Mouse (Mus musculus) urinary bladder, postnatal 4 days (tissue): ENCODE results near the gene Tspan7.

Source experiments
- DNase-seq, 2 experiments: peaks; one replicate each; pipeline ENCODE4 v3.0.0; 2021 to 2022; ENCODE audit warnings: low spot score in 2 of 2

Tspan7 gene

DNA sequence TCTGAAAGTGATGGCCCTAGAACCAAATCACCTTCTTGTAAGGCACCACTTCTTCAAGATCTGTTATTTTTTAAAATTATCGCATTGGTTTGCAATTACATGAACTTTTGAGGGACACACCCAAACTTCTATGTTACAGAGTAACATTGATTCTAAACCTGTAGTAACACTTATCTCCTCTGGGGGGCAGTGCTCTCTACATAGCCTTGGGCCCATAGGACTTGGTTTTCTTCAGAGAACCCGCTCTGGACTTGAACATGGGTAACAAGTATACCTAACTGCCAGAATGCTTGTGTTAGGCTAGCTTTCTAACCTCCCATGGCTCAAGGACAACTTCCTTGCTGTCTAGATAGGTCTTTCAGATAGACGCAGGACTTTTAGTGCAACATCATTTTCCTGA lies 64.8 kb downstream of the Tspan7 start:
- no peak for DNase-seq

DNA sequence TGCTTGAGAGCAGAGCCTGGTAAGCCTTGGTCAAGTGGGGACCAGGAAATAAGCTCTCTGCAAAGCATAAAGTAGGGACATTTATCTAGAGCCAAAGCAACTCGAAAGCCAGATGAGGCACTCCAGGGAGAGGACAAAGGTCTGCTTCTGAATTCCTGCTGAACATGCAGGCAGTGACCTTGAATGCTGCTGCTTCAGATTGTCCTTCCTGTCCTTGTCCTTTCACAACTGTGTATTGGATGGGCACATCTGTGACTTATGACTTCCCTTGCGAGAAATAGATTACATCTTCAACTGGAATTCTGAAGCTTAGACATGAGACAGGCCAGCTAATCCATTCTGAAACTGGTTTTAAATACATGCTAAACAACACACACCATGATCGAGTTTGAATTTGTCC lies 71.9 kb downstream of the Tspan7 start:
- no peak for DNase-seq

DNA sequence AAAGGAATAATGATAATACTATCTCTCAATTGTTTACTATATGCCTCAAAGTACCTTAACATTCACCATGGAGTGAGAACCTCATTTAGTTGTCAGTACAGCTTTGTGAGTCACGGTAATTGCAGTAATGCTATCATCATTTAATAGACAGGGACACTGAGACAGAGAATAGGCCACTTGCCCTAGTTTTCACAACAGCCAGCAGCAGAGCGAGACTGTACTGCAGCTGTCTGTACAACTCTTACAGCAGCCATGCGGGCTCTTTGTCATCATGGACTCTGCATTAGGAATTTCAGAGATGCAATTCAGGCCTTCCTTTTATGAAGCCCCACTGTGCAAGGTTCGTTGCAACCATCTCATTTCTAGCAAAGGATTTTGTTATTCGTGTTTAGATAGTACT lies 72.6 kb downstream of the Tspan7 start:
- no peak for DNase-seq

DNA sequence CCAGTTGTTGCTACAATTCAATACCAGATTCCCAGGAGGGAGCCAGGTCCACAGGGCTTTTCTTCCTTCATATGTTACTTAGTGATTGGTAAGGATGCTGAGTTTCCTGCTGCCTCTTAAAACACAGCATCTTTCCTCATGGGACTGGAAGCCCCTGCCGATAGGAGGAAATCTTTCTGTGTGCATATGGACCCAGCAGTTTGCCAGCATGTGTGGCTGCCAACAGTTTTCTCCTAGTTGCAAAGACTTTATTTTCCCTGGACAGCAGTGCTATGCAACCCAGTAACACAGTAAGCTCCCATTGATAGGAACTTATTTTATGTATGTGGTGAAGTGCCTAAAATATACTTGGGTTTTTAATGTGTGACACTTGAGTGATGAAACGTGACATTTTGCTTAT lies 73.7 kb downstream of the Tspan7 start:
- DNase-seq, result no peak

DNA sequence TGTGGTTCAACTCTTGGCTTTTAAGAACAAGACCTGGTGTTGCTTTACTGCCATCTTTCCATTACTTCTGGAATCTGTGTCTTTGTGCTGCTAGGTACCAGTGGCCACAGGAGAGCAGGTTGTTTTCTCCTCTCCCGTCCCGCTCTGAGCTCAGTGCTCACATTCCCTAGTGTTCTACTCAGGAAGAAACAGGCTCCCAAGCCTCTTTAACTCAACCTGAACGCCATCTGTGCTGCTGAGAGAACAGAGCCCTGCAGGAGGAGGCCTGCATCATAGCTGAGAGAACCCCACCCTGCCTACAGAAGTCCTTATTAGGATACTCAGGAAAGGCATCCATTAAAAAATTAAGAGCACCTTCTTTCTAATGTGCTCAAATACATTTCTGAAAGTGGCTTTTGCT lies 80.9 kb downstream of the Tspan7 start:
- DNase-seq, result no peak

DNA sequence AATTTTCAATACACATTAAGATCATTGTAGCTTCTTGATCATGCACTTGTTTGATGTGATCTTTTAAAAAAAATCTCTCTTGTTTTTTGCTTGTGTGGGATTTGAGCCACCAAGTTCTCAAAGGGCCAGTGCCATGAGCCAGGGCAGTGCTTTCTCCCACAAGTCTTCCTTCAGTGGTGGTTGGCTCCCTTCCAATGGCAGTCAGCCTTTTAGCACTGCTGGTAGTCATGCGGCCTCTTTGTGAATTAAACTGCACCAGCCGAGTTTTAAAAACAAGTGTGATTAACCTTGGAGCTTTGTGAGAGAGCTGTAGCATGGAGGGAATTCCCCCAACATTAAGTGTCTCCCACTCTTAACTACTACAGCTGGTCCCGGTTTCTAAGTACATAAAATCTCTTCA lies 89.6 kb downstream of the Tspan7 start:
- DNase-seq, result no peak

DNA sequence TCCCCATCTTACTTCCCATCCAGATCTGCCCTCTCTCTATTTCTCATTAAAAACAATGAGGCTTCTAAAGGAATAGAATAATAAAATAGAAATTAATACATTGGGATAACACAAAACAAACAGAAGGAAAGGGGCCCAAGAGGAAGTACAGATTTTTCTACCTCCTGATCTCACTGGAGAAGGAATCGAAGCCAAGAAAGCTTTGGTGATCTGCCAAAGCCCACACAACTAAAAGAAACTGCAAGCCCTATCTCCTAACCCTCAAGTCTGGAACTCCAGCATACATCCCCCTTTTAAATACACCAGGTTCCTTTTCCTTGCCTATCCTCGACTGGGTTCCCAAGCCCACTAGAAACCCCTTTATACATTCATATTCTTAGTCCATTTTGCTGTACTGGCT lies 90.4 kb downstream of the Tspan7 start:
- DNase-seq, result no peak

DNA sequence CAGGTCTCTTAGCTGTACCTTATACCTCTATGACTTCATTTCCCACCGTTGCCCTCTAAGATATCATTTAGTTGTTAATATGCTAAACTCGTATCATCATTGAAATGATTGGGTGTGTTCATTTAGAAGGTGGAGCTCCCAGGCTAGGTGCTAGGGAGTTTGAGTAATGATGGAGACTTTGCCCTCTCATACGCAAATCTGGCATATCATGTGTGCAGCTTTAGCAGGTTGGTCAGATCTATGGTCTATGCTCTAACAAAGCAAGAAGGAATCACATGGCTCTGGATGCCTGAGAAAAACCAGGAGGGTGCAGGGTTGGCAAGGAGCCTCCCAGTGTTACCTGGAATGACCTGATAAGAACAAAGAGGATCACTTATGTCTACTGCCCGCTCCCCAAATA lies 91.4 kb downstream of the Tspan7 start:
- no peak for DNase-seq

DNA sequence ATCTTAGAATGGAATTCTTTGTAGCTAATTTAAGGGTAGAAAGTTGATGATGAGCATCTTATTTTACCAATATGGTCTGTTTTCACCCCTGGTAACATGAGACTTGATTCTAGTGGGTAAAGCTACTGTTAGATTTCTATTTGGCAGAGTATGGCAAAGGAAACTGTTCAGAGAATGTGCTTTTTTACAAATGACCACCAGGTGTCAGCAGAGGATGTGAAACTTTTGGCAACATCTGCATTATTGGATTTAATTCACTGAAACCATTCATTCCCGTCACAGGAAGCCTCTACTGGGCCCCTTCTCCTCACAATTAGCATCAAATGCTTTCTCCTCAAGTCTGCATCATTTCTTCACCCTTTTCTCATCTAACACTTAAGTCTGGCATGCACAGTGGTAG lies 92.4 kb downstream of the Tspan7 start:
- DNase-seq, result no peak

DNA sequence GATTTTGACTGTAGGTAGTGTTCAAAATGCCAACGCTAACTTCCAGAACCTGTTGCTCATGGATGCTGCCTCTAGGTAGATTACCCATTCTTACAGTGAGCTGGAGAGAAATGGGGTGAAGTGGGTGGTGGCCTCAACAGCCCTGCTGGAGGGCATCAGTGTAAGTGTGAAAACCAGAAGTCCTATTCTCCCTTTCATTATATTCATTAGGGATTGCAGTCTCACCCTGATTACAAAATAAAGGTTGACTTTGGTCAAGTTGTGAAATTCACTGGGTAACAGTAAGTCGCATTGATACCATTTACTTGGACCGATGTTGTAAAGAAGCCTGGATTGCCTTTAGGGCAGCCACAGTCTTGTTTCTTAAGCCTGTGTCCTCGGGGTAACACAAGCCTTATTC lies 97.8 kb downstream of the Tspan7 start:
- no peak for DNase-seq

DNA sequence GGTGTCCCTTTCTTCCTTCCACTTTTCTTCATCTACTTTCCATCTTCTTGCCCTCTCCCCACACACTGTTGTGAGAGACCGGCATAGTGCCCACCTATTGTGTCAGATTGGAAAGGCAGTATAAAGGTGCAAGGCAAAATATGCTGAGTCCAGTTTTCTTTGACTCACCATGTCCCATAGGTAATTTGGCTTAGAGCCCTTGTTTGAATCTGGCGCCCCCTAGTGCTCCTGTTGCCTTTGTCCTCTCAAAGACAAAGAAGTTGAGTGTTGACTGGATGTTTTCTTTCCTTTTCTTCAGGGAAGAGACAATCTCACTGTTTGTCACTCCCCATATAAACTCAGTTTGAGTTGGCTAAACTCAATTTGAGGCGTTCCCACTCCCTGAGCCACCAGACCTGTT lies 107.3 kb downstream of the Tspan7 start:
- DNase-seq, result no peak

DNA sequence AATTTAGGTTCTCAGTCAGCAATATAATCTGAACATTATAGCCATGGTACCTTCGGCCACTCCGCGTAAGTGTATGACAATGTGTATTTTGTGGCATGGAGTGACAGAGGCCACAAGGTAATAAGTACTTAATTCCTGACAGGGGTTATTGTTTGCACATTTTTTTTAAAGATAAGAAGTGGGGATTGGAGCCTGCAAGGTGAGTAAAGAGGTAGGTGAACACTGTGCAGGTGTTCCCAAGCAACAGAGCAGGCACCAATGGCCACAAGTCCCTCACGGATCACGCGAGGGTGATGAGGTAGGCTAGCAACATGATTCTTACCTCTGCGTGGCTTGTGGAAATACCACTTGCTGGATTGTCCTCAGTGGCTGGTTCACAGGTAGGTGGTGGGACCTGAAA lies 108.6 kb downstream of the Tspan7 start:
- DNase-seq, result no peak

DNA sequence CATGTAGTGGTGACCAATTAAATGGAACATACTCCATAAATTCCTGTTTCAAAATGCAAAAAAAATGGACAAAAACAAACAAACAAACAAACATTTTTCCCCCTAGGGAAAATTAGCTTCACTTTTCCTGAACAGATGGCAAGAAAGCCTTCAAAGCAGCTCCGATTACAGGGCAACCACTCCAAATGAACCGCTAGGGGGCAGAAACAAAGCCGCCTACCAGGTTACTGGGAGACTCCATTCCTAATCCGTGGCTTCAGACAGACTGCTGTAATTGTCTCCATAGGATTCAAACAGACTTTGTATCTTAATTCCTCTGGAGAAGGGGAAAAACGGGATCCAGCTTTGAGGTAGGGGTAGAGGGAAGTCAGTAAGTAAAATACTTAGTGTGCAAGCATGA lies 132.2 kb downstream of the Tspan7 start:
- no peak for DNase-seq

DNA sequence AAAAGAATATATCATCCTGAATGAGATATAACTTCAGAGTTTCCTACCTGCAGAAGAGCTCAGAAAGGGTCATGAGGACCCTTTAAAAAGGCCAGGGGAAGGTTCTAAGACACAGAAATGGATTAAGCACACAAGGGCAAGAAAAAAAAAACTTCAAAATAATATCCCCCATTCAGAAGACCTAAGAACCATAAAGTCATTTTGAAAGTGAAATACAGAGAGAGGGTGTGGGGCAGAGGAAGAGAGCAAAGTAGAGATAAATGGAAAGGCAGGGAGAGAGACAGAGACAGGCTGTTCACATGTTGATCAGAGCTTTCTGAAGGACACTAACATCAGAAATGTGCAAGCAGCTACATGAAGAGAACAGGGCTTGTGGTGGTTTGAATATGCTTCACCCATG lies 156.1 kb downstream of the Tspan7 start:
- no peak for DNase-seq
